Mouse (Mus musculus) liver, adult 2 months (tissue): Measurements from ENCODE around the gene Wdr31.

Source experiments
- CTCF ChIP-seq: fragments of 200-500 bp; IDR thresholded peaks from 2 replicates; pipeline ENCODE4 v1.5.1; 2011; ENCODE audit warnings: low read depth, low read length, control low read depth
- POLR2A ChIP-seq: fragments of 200-500 bp; IDR thresholded peaks from 2 replicates; pipeline ENCODE4 v1.6.1; 2011; ENCODE audit warnings: low read length, control low read depth; ENCODE audit not compliant: insufficient read depth; ENCODE audit errors: extremely low read depth

DNA sequence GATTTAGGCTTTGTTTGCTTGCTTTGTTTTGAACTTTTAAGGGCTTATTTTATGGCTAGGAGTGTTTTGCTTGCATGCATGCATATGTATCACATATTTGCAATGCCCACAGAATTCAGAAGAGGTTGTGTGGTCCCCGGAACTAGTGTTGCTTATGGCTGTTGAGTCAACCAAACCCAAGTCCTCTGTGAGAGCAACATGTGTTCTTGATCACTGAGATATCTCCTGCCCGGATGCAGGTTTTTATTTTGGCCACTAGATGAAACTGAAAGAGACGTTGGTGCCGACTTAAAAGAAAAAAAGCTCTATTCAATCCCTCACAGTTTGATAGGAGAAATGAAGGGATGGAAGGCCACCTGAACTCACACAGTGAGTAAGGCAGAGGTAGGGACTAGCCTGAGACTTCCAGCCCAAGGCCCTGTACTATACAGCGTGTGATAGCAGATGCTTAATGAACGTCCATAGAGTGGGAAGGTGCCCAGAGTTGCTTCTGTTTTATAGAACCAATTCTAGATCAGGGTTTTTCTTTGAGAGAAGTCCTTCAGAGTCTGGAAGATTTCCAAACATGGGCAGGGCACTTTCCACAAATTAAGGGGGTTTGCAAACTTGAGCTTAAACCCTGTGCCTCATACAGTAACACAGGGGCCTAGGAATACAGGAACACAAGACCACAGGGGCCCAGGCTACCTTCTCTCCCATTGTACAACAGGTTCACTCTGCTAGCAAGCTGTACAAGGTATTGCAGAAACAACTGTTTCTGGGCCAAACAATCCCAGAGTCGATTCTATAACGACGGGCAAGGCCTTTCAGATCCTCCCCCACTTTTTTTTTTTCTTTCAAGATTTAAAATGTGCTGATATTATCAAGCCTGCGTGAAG, 47.1 kb upstream of the Wdr31 start:
- TF ChIP-seq CTCF (no peak), POLR2A (no peak)
